Mouse (Mus musculus): Measurements from ENCODE around the gene Gprc5d. TPM values are rescaled to one million over a fixed set of nuclear protein-coding genes. Genes with fewer than 3 reads are reported as not detected.

Gene Gprc5d
- not detected in 2 replicates for polyA plus RNA-seq (2016; fragmentation: Nextera tagmentation; extraction: Ambion mirVana)

- Histone ChIP-seq H3K9me3 (no peaks in the 10 kb centered on the region), H3K4me2 (no peak within 1 kb of the TSS), H3K27ac (no peak within 1 kb of the TSS), H3K4me1 (peaks cover under 1% of the 10 kb centered on the region; the same call in 1 of the 2 replicates), H3K9ac (no peak within 1 kb of the TSS), H3K36me3 (replicated peaks) (no peaks in the 10 kb centered on the region), H3K4me3 (replicated peaks) (no peak within 1 kb of the TSS), H3K27me3 (no peaks in the 10 kb centered on the region)
- ATAC-seq (ENCODE audit: low FRiP score), result no peak
- 91% methylated on average over 5 of the region's 5 CpGs for WGBS
Measured at GRCm38 (mm10) chr6:135118183-135118582, at the start of gene Gprc5d. Gprc5d (minus strand) TSS chr6:135118283.

GRCm38 (mm10) chr6:135166712-135167111, 48.6 kb upstream of the Gprc5d start:
- no peak for ATAC-seq (ENCODE audit: low FRiP score)
- no peak overlapping the region for H3K4me2 ChIP-seq
- peaks cover 12% of the 10 kb centered on the region for H3K4me1 ChIP-seq
- no peaks in the 10 kb centered on the region for H3K36me3 ChIP-seq (replicated peaks)
- H3K9me3 ChIP-seq, result no peaks in the 10 kb centered on the region
- no peak overlapping the region for H3K4me3 ChIP-seq (replicated peaks)
- no peak overlapping the region for H3K9ac ChIP-seq
- 36% methylated on average over 5 of the region's 5 CpGs for WGBS
- H3K27me3 ChIP-seq, result peaks cover 7% of the 10 kb centered on the region; the same call in 1 of the 2 replicates
- H3K27ac ChIP-seq, result no peak overlapping the region

GRCm38 (mm10) chr6:135166262-135166661, 48.2 kb upstream of the Gprc5d start:
- no peaks in the 10 kb centered on the region for H3K36me3 ChIP-seq (replicated peaks)
- no peak overlapping the region for H3K4me2 ChIP-seq
- H3K4me3 ChIP-seq (replicated peaks), result no peak overlapping the region
- H3K27ac ChIP-seq, result no peak overlapping the region
- no peaks in the 10 kb centered on the region for H3K9me3 ChIP-seq
- H3K9ac ChIP-seq, result no peak overlapping the region
- no peak for ATAC-seq (ENCODE audit: low FRiP score)
- H3K4me1 ChIP-seq, result peaks cover 12% of the 10 kb centered on the region
- peaks cover 7% of the 10 kb centered on the region; the same call in 1 of the 2 replicates for H3K27me3 ChIP-seq
- WGBS, result 89% methylated on average over 3 of the region's 3 CpGs

GRCm38 (mm10) chr6:135165706-135166105, 47.6 kb upstream of the Gprc5d start:
- Histone ChIP-seq H3K36me3 (replicated peaks) (no peaks in the 10 kb centered on the region), H3K9ac (no peak overlapping the region), H3K27ac (no peak overlapping the region), H3K27me3 (peaks cover 7% of the 10 kb centered on the region; the same call in 1 of the 2 replicates), H3K4me2 (no peak overlapping the region), H3K4me3 (replicated peaks) (no peak overlapping the region), H3K9me3 (no peaks in the 10 kb centered on the region), H3K4me1 (peaks cover 12% of the 10 kb centered on the region)
- no peak for ATAC-seq (ENCODE audit: low FRiP score)
- 77% methylated on average over 2 of the region's 2 CpGs for WGBS

- Histone ChIP-seq H3K36me3 (replicated peaks) (no peaks in the 10 kb centered on the region), H3K9ac (no peak overlapping the region), H3K27ac (no peak overlapping the region), H3K9me3 (no peaks in the 10 kb centered on the region), H3K4me1 (peaks cover 12% of the 10 kb centered on the region), H3K4me2 (no peak overlapping the region), H3K4me3 (replicated peaks) (no peak overlapping the region), H3K27me3 (peaks cover 7% of the 10 kb centered on the region; the same call in 1 of the 2 replicates)
- WGBS, result 80% methylated on average over 3 of the region's 3 CpGs
- no peak for ATAC-seq (ENCODE audit: low FRiP score)
Measured at GRCm38 (mm10) chr6:135165191-135165590, 47.1 kb upstream of the Gprc5d start.

- no peak overlapping the region for H3K27ac ChIP-seq
- H3K9ac ChIP-seq, result no peak overlapping the region
Measured at GRCm38 (mm10) chr6:135162861-135163260, 44.8 kb upstream of the Gprc5d start.

GRCm38 (mm10) chr6:135162311-135162710, 44.2 kb upstream of the Gprc5d start:
- H3K36me3 ChIP-seq (replicated peaks), result no peaks in the 10 kb centered on the region
- no peak overlapping the region for H3K27ac ChIP-seq
- peaks cover 6% of the 10 kb centered on the region; the same call in 1 of the 2 replicates for H3K27me3 ChIP-seq
- H3K9me3 ChIP-seq, result no peaks in the 10 kb centered on the region
- WGBS, result 86% methylated on average over 3 of the region's 3 CpGs
- H3K4me3 ChIP-seq (replicated peaks), result no peak overlapping the region
- no peak for ATAC-seq (ENCODE audit: low FRiP score)
- H3K4me1 ChIP-seq, result no peaks in the 10 kb centered on the region; the same call in 1 of the 2 replicates
- no peak overlapping the region for H3K4me2 ChIP-seq
- no peak overlapping the region for H3K9ac ChIP-seq

More at GRCm38 (mm10) chr6:135162861-135163260, 44.8 kb upstream of the Gprc5d start:
- peaks cover 10% of the 10 kb centered on the region; the same call in 1 of the 2 replicates for H3K27me3 ChIP-seq
- 81% methylated on average over 4 of the region's 4 CpGs for WGBS
- no peak overlapping the region for H3K4me2 ChIP-seq
- H3K9me3 ChIP-seq, result no peaks in the 10 kb centered on the region
- ATAC-seq (ENCODE audit: low FRiP score), result no peak
- H3K4me3 ChIP-seq (replicated peaks), result no peak overlapping the region
- H3K4me1 ChIP-seq, result peaks cover 5% of the 10 kb centered on the region; the same call in 1 of the 2 replicates
- no peaks in the 10 kb centered on the region for H3K36me3 ChIP-seq (replicated peaks)

- Histone ChIP-seq H3K9ac (no peak overlapping the region), H3K27ac (no peak overlapping the region), H3K4me3 (replicated peaks) (no peak overlapping the region), H3K4me1 (no peaks in the 10 kb centered on the region), H3K4me2 (no peak overlapping the region), H3K27me3 (peaks cover 5% of the 10 kb centered on the region; the same call in 1 of the 2 replicates), H3K9me3 (no peaks in the 10 kb centered on the region), H3K36me3 (replicated peaks) (no peaks in the 10 kb centered on the region)
- no peak for ATAC-seq (ENCODE audit: low FRiP score)
- 77% methylated on average over 4 of the region's 4 CpGs for WGBS
Measured at GRCm38 (mm10) chr6:135161356-135161755, 43.3 kb upstream of the Gprc5d start.

GRCm38 (mm10) chr6:135158509-135158908, 40.4 kb upstream of the Gprc5d start:
- Histone ChIP-seq H3K27me3 (peaks cover 5% of the 10 kb centered on the region; the same call in 1 of the 2 replicates), H3K27ac (no peak overlapping the region), H3K4me1 (no peaks in the 10 kb centered on the region), H3K4me2 (no peak overlapping the region), H3K9ac (no peak overlapping the region), H3K9me3 (no peaks in the 10 kb centered on the region), H3K36me3 (replicated peaks) (no peaks in the 10 kb centered on the region), H3K4me3 (replicated peaks) (no peak overlapping the region)
- ATAC-seq (ENCODE audit: low FRiP score), result no peak
- 33% methylated on average over 4 of the region's 4 CpGs for WGBS

- no peak overlapping the region for H3K27ac ChIP-seq
- no peak for ATAC-seq (ENCODE audit: low FRiP score)
- H3K9ac ChIP-seq, result no peak overlapping the region
- peaks cover 5% of the 10 kb centered on the region; the same call in 1 of the 2 replicates for H3K27me3 ChIP-seq
- no peaks in the 10 kb centered on the region for H3K9me3 ChIP-seq
- H3K36me3 ChIP-seq (replicated peaks), result no peaks in the 10 kb centered on the region
- H3K4me3 ChIP-seq (replicated peaks), result no peak overlapping the region
- no peaks in the 10 kb centered on the region for H3K4me1 ChIP-seq
- H3K4me2 ChIP-seq, result no peak overlapping the region
- 72% methylated on average over 4 of the region's 4 CpGs for WGBS
Measured at GRCm38 (mm10) chr6:135157496-135157895, 39.4 kb upstream of the Gprc5d start.

- WGBS, result 79% methylated on average over 8 of the region's 8 CpGs
- no peak overlapping the region for H3K27ac ChIP-seq
- no peak overlapping the region for H3K9ac ChIP-seq
- no peak overlapping the region for H3K4me2 ChIP-seq
- H3K4me3 ChIP-seq (replicated peaks), result no peak overlapping the region
- no peaks in the 10 kb centered on the region for H3K9me3 ChIP-seq
- no peaks in the 10 kb centered on the region for H3K36me3 ChIP-seq (replicated peaks)
- H3K27me3 ChIP-seq, result peaks cover 5% of the 10 kb centered on the region; the same call in 1 of the 2 replicates
- ATAC-seq (ENCODE audit: low FRiP score), result no peak
- no peaks in the 10 kb centered on the region for H3K4me1 ChIP-seq
Measured at GRCm38 (mm10) chr6:135156597-135156996, 38.5 kb upstream of the Gprc5d start.

- H3K27ac ChIP-seq, result no peak overlapping the region
- no peaks in the 10 kb centered on the region for H3K4me1 ChIP-seq
- peaks cover 5% of the 10 kb centered on the region; the same call in 1 of the 2 replicates for H3K27me3 ChIP-seq
- no peaks in the 10 kb centered on the region for H3K36me3 ChIP-seq (replicated peaks)
- no peak for ATAC-seq (ENCODE audit: low FRiP score)
- WGBS, result 88% methylated on average over 5 of the region's 5 CpGs
- no peak overlapping the region for H3K4me3 ChIP-seq (replicated peaks)
- no peak overlapping the region for H3K4me2 ChIP-seq
- no peak overlapping the region for H3K9ac ChIP-seq
- no peaks in the 10 kb centered on the region for H3K9me3 ChIP-seq
Measured at GRCm38 (mm10) chr6:135153719-135154118, 35.6 kb upstream of the Gprc5d start.

- Histone ChIP-seq H3K9ac (no peak overlapping the region), H3K4me3 (replicated peaks) (no peak overlapping the region), H3K36me3 (replicated peaks) (no peaks in the 10 kb centered on the region), H3K4me2 (no peak overlapping the region), H3K27me3 (no peaks in the 10 kb centered on the region), H3K27ac (no peak overlapping the region), H3K4me1 (no peaks in the 10 kb centered on the region), H3K9me3 (no peaks in the 10 kb centered on the region)
- WGBS, result 39% methylated on average over 5 of the region's 5 CpGs
- no peak for ATAC-seq (ENCODE audit: low FRiP score)
Measured at GRCm38 (mm10) chr6:135150311-135150710, 32.2 kb upstream of the Gprc5d start.
